21 mouse cellular contexts compared by ENCODE assay signal in genomic region chr3:137552472-137553336, GRCm38 (mm10).
DNase-seq lines count a peak whose midpoint lies in the region; ATAC-seq and TF ChIP-seq lines count a peak whose summit lies in the region.
"Had no signal": no experiment of that assay in that cellular context is flagged by ENCODE, and none has a peak within 500 bp of the region (broad histone marks: within the 10 kb centered on the region; RNA-seq: fewer than 3 reads in every experiment).

No protein-coding gene starts in this region.

- no peaks in the 10 kb centered on the region for H3K9me3 ChIP-seq in intestine, embryonic 14.5 days (ENCODE audit: control insufficient read depth, low read length)
- H3K9me3 ChIP-seq in intestine, postnatal 0 days (ENCODE audit: control insufficient read depth), result no peaks in the 10 kb centered on the region
- no peaks in the 10 kb centered on the region for H3K9me3 ChIP-seq in limb, embryonic 13.5 days
- no peaks in the 10 kb centered on the region for H3K9me3 ChIP-seq in midbrain, embryonic 10.5 days (replicated peaks)
- H3K9me3 ChIP-seq: heart, embryonic 12.5 days; liver, embryonic 15.5 days; neural tube, embryonic 15.5 days had no signal

- no peak overlapping the region for H3K4me2 ChIP-seq in intestine, embryonic 14.5 days (ENCODE audit: low read length)
- H3K4me2 ChIP-seq in intestine, postnatal 0 days (replicated peaks; ENCODE audit: low read depth), result no peak overlapping the region
- no peak overlapping the region for H3K4me2 ChIP-seq in limb, embryonic 13.5 days (replicated peaks)
- H3K4me2 ChIP-seq: heart, embryonic 12.5 days; hindbrain, embryonic 14.5 days; liver, embryonic 15.5 days; neural tube, embryonic 15.5 days had no signal

- no peak overlapping the region for H3K27ac ChIP-seq in intestine, embryonic 14.5 days (ENCODE audit: low read depth)
- H3K27ac ChIP-seq in intestine, postnatal 0 days (ENCODE audit: low read depth, low read length), result no peak overlapping the region
- no peak overlapping the region; the same call in 1 of the 2 replicates for H3K27ac ChIP-seq in limb, embryonic 13.5 days
- no peak overlapping the region for H3K27ac ChIP-seq in midbrain, embryonic 10.5 days (replicated peaks)
- H3K27ac ChIP-seq: hindbrain, embryonic 14.5 days; liver, embryonic 15.5 days; neural tube, embryonic 15.5 days had no signal

- TF ChIP-seq CTCF in intestine, postnatal 0 days (IDR thresholded peaks at IDR 0.05; ENCODE audit: low read depth), result no peak

- H3K4me3 ChIP-seq in intestine, embryonic 14.5 days (ENCODE audit: low read depth, low read length), result no peak overlapping the region
- no peak overlapping the region for H3K4me3 ChIP-seq in intestine, postnatal 0 days (ENCODE audit: low read depth, low read length)
- no peak overlapping the region for H3K4me3 ChIP-seq in limb, embryonic 13.5 days
- H3K4me3 ChIP-seq in midbrain, embryonic 10.5 days, result no peak overlapping the region
- H3K4me3 ChIP-seq: heart, embryonic 12.5 days; liver, embryonic 15.5 days; neural tube, embryonic 15.5 days had no signal

- DNase-seq in intestine, embryonic 14.5 days (ENCODE audit: low spot score), result no peak
- peak; percentile 69 for DNase-seq in 3134 (ENCODE audit: extremely low read depth, insufficient read length, low spot score)
- peak; percentile 75 for DNase-seq in NIH3T3 (ENCODE audit: low read depth)
- DNase-seq in midbrain, embryonic 10.5 days (ENCODE audit: low spot score), result no peak
- DNase-seq in T-cell, adult 2 months (ENCODE audit: low spot score), result no peak
- DNase-seq: adrenal gland, postnatal 10 days; B cell, adult 2 months; cerebellum, adult 18-20 months; cerebellum, postnatal 36 days; kidney, adult 2 months; layer of hippocampus, postnatal 36 days; lung, postnatal 10 days; right cerebral cortex, postnatal 25 days; thymus, postnatal 25 days had no signal

- H3K4me1 ChIP-seq in intestine, embryonic 14.5 days (replicated peaks; ENCODE audit: control insufficient read depth, insufficient read depth, low read length), result peaks cover 4% of the 10 kb centered on the region; the same call in 1 of the 2 replicates
- H3K4me1 ChIP-seq in intestine, postnatal 0 days (replicated peaks; ENCODE audit: control insufficient read depth, insufficient read depth, low read length), result no peaks in the 10 kb centered on the region
- H3K4me1 ChIP-seq in limb, embryonic 13.5 days, result peaks cover 16% of the 10 kb centered on the region
- H3K4me1 ChIP-seq in midbrain, embryonic 10.5 days, result peaks cover 6% of the 10 kb centered on the region
- H3K4me1 ChIP-seq: liver, embryonic 15.5 days had no signal

- H3K36me3 ChIP-seq in intestine, embryonic 14.5 days (ENCODE audit: control insufficient read depth, insufficient read depth, low read length), result no peaks in the 10 kb centered on the region
- H3K36me3 ChIP-seq in intestine, postnatal 0 days (ENCODE audit: control insufficient read depth, insufficient read depth), result no peaks in the 10 kb centered on the region
- H3K36me3 ChIP-seq in limb, embryonic 13.5 days, result no peaks in the 10 kb centered on the region
- no peaks in the 10 kb centered on the region for H3K36me3 ChIP-seq in midbrain, embryonic 10.5 days
- H3K36me3 ChIP-seq: heart, embryonic 12.5 days; liver, embryonic 15.5 days; neural tube, embryonic 15.5 days had no signal

- peak; percentile 70; the same call in 1 of the 2 replicates for ATAC-seq in intestine, embryonic 14.5 days (replicated peaks; ENCODE audit: low FRiP score, low TSS enrichment, low read depth)
- ATAC-seq in intestine, postnatal 0 days, result no peak
- ATAC-seq in limb, embryonic 13.5 days (ENCODE audit: low FRiP score, low read depth), result peak; percentile 62
- ATAC-seq in cerebellum, adult (ENCODE audit: insufficient number of reproducible peaks, low FRiP score, low TSS enrichment), result no peak

- WGBS in intestine, embryonic 14.5 days, result 45% methylated on average over 12 of the region's 12 CpGs
- 49% methylated on average over 12 of the region's 12 CpGs for WGBS in intestine, postnatal 0 days
- WGBS in limb, embryonic 13.5 days, result 32% methylated on average over 12 of the region's 12 CpGs
- WGBS in midbrain, embryonic 10.5 days, result 87% methylated on average over 12 of the region's 12 CpGs

- no peaks in the 10 kb centered on the region for H3K27me3 ChIP-seq in intestine, embryonic 14.5 days (replicated peaks; ENCODE audit: control insufficient read depth, insufficient read depth, low read length)
- H3K27me3 ChIP-seq in intestine, postnatal 0 days (replicated peaks; ENCODE audit: control insufficient read depth, insufficient read depth, low read length), result no peaks in the 10 kb centered on the region
- H3K27me3 ChIP-seq in limb, embryonic 13.5 days, result peaks cover 5% of the 10 kb centered on the region; the same call in 1 of the 2 replicates
- H3K27me3 ChIP-seq in midbrain, embryonic 10.5 days (ENCODE audit: low read depth, poor library complexity, severe bottlenecking), result peaks cover 92% of the 10 kb centered on the region
- H3K27me3 ChIP-seq: heart, embryonic 12.5 days; liver, embryonic 15.5 days; neural tube, embryonic 15.5 days had no signal

- no peak overlapping the region for H3K9ac ChIP-seq in intestine, embryonic 14.5 days (ENCODE audit: low read length)
- H3K9ac ChIP-seq in intestine, postnatal 0 days (ENCODE audit: low read depth, low read length), result no peak overlapping the region
- H3K9ac ChIP-seq in limb, embryonic 13.5 days, result no peak overlapping the region
- H3K9ac ChIP-seq: heart, embryonic 12.5 days; hindbrain, embryonic 14.5 days; liver, embryonic 15.5 days; neural tube, embryonic 15.5 days had no signal

Comparison
In these comparisons a context has a peak if more than half of its experiments do, and no peak if none do; other contexts are left out.
1. ATAC-seq: peak in intestine, embryonic 14.5 days (single experiment) and limb, embryonic 13.5 days (single experiment); none in intestine, postnatal 0 days (single experiment) and cerebellum, adult (single experiment).
2. DNase-seq: peak in 3134 (single experiment) and NIH3T3 (single experiment); none in intestine, embryonic 14.5 days (single experiment), midbrain, embryonic 10.5 days (single experiment) and T-cell, adult 2 months (single experiment).